Mouse (Mus musculus) kidney, adult 2 months (tissue): ENCODE results near the gene Cyp26b1.

Source experiments
- CTCF ChIP-seq: fragments of 200-500 bp; conservative IDR thresholded peaks from 2 replicates; pipeline ENCODE4 v1.5.1; 2011; ENCODE audit warnings: low read depth, mild to moderate bottlenecking, control low read depth, low read length, moderate library complexity, mixed read lengths; ENCODE audit not compliant: insufficient read depth, insufficient read length
- POLR2A ChIP-seq: fragments of 200-500 bp; IDR thresholded peaks from one replicate; pipeline ENCODE4 v1.6.1; 2011; ENCODE audit warnings: low read depth, low read length, control low read depth

DNA sequence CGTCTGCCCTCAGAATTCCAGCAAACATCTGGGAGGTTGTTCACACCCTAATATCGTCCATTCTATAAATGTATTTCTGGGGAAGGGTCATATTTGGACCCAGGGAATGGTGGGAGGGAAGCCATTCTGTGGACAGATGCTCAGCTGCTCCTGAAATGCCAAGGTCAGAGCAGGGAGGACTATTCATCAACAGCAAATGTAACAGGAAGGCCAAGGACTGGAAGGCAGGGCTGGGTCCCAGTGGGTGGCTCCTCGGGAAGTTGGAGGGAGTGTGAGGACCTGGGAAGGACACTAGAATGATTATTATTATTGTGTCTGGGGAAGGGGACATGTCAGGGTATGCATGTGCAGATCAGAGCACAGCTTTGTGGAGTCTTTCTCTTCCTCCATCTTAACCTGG, 55.0 kb downstream of the Cyp26b1 start:
- TF ChIP-seq CTCF (no peak), POLR2A (no peak)
